Mouse (Mus musculus) heart, postnatal 10 days (tissue): ENCODE measurements around the gene Fsd2. TPM values are rescaled to one million over a fixed set of nuclear protein-coding genes. Genes with fewer than 3 reads are reported as not detected.

ENCODE experiments used
- DNase-seq, 2 experiments: peaks; one replicate each; pipeline ENCODE4 v3.0.0; 2021
- intact Hi-C: fragments of 180-260 bp; cut with DNase I; formaldehyde crosslinking; loops from one replicate; pipeline ENCODE4 v1.15.1; 2025
- total RNA-seq, 2 experiments: library from RNA; stranded (reverse); gene quantifications; 2 replicates each; pipeline ENCODE4 v1.2.3; 2021

Gene Fsd2
- total RNA-seq, 2 experiments from 2014 or later = 214 to 226 TPM

GRCm38 (mm10) chr7:81489649-81490048, 77.1 kb downstream of the Fsd2 start:
- DNase-seq = no peak
- intact Hi-C loops = no loop called here

Other genes starting within 250 kb of the Fsd2 start
- 1,000 to 10,000 TPM in 1 of 2 experiments, 100 to 1,000 TPM in 1; 997 to 1,016 TPM for gene Rps17, start 221.7 kb downstream of the Fsd2 start, total RNA-seq
- 10 to 100 TPM in 1 of 2 experiments, 1 to 10 TPM in 1; 9.8 to 11.5 TPM for gene Cpeb1, start 111.5 kb downstream of the Fsd2 start, total RNA-seq
- under 1 TPM in 1 of 2 experiments, not detected in 1; 0.22 TPM for gene Ap3b2, start 73.0 kb downstream of the Fsd2 start, total RNA-seq
- not detected for gene BC048679, start 68.7 kb downstream of the Fsd2 start, total RNA-seq
- 1 to 10 TPM; 8.1 to 9.2 TPM for gene Whamm, start 4.3 kb upstream of the Fsd2 start, total RNA-seq
- gene Homer2, start 140.6 kb upstream of the Fsd2 start, total RNA-seq = 10 to 100 TPM; 58.8 to 59.7 TPM
- 10 to 100 TPM; 33.1 to 35.1 TPM for gene Ramac, start 196.0 kb upstream of the Fsd2 start, total RNA-seq
- 10 to 100 TPM; 23.5 to 24.4 TPM for gene 3110040N11Rik, start 222.5 kb upstream of the Fsd2 start, total RNA-seq